Mouse (Mus musculus) limb, embryonic 14.5 days (tissue): Measurements from ENCODE around the gene Dip2b. TPM values are rescaled to one million over a fixed set of nuclear protein-coding genes. Genes with fewer than 3 reads are reported as not detected.
A peak's percentile ranks its signal among the peaks of the same experiment; 100 is the strongest.

Source experiments
- ATAC-seq: fragments of 200-750 bp; cut with Nextera tagmentation; 2 replicates; pipeline ENCODE4 v1.8.0; 2017; ENCODE audit warnings: low read depth, moderate number of reproducible peaks, moderate TSS enrichment; ENCODE audit not compliant: low FRiP score
- DNase-seq: peaks from one replicate; pipeline ENCODE4 v3.0.0-alpha.2; 2015; ENCODE audit warnings: low spot score
- H3K27ac ChIP-seq: fragments of 300-500 bp; sonication (generic); replicated peaks from 2 replicates; pipeline ENCODE4 v1.5.1; 2014; ENCODE audit warnings: low read depth, mild to moderate bottlenecking, low read length, moderate library complexity, mixed read lengths
- H3K27me3 ChIP-seq: fragments of 300-500 bp; sonication (generic); 2 replicates; pipeline ENCODE4 v1.6.1; 2014; ENCODE audit warnings: low read length, mixed read lengths; ENCODE audit not compliant: control insufficient read depth, insufficient read depth
- H3K36me3 ChIP-seq: fragments of 300-500 bp; sonication (generic); 2 replicates; pipeline ENCODE4 v1.6.1; 2014; ENCODE audit warnings: mild to moderate bottlenecking, low read length, moderate library complexity, mixed read lengths; ENCODE audit not compliant: control insufficient read depth, insufficient read depth
- H3K4me1 ChIP-seq: fragments of 300-500 bp; sonication (generic); 2 replicates; pipeline ENCODE4 v1.6.1; 2014; ENCODE audit warnings: antibody characterized with exemption, low read length, mixed read lengths; ENCODE audit not compliant: control insufficient read depth, insufficient read depth
- H3K4me2 ChIP-seq: fragments of 300-500 bp; sonication (generic); replicated peaks from 2 replicates; pipeline ENCODE4 v1.6.1; 2014; ENCODE audit warnings: low read depth, mild to moderate bottlenecking, low read length, moderate library complexity; ENCODE audit not compliant: severe bottlenecking
- H3K4me3 ChIP-seq: fragments of 300-500 bp; sonication (generic); replicated peaks from 2 replicates; pipeline ENCODE4 v1.5.1; 2014; ENCODE audit warnings: low read length
- H3K9ac ChIP-seq: fragments of 300-500 bp; sonication (generic); 2 replicates; pipeline ENCODE4 v1.6.1; 2014; ENCODE audit warnings: mild to moderate bottlenecking, low read depth, low read length, moderate library complexity; ENCODE audit not compliant: severe bottlenecking
- H3K9me3 ChIP-seq: fragments of 300-500 bp; sonication (generic); 2 replicates; pipeline ENCODE4 v1.6.1; 2016; ENCODE audit warnings: low read length; ENCODE audit not compliant: control insufficient read depth
- POLR2A ChIP-seq: fragments of 200-500 bp; IDR thresholded peaks from 2 replicates; pipeline ENCODE4 v1.8.0; 2012; ENCODE audit warnings: inconsistent platforms, mild to moderate bottlenecking, moderate library complexity, borderline replicate concordance; ENCODE audit not compliant: insufficient read depth, insufficient read length; ENCODE audit errors: extremely low read depth
- WGBS: fragments of 180-500 bp; shearing (Covaris S2); extraction: QIAGEN DNeasy Blood & Tissue Kit; methylation state at CpG from one replicate; pipeline ENCODE4 v1.1.7; 2014; 5-methylcytosine and 5-hydroxymethylcytosine counted together
- polyA plus RNA-seq, 2 experiments: library from polyadenylated mRNA; depleted of rRNA in 1 of 2; stranded (reverse) in 1 of 2; unstranded in 1 of 2; fragments of >200 nt; fragmentation: Nextera tagmentation in 1 of 2; extraction: Ambion mirVana in 1 of 2; gene quantifications; 2 replicates each; pipeline versions ENCODE4 v1.2.1 to v1.2.3; 2012 to 2014

Gene Dip2b
- polyA plus RNA-seq, 2 experiments: 13.0 to 15.0 TPM

- Histone ChIP-seq H3K27ac (no peak overlapping the region), H3K4me3 (no peak overlapping the region), H3K4me1 (peaks cover 19% of the 10 kb centered on the region; the same call in 1 of the 2 replicates), H3K9me3 (no peaks in the 10 kb centered on the region), H3K9ac (no peak overlapping the region), H3K27me3 (no peaks in the 10 kb centered on the region), H3K36me3 (no peaks in the 10 kb centered on the region), H3K4me2 (peak overlapping the region; percentile 86; the same call in 1 of the 2 replicates)
- DNase-seq: no peak
- 38% methylated on average over 14 of the region's 14 CpGs for WGBS
- no peak for TF ChIP-seq POLR2A
- ATAC-seq: no peak
Measured at GRCm38 (mm10) chr15:100040541-100041266, 2.2 kb downstream of the Dip2b start.

- TF ChIP-seq POLR2A: no peak
- H3K4me3 ChIP-seq: no peak overlapping the region
- H3K27ac ChIP-seq: no peak overlapping the region
- peak overlapping the region; percentile 15 for H3K4me2 ChIP-seq
- H3K36me3 ChIP-seq: 0 out of 2 replicates have a peak, but pooled peaks cover under 1% of the 10 kb centered on the region
- H3K9ac ChIP-seq: no peak overlapping the region
- no peaks in the 10 kb centered on the region for H3K9me3 ChIP-seq
- H3K4me1 ChIP-seq: peaks cover 21% of the 10 kb centered on the region; the same call in 1 of the 2 replicates
- ATAC-seq: no peak
- no peaks in the 10 kb centered on the region for H3K27me3 ChIP-seq
- no peak for DNase-seq
- 51% methylated on average over 10 of the region's 10 CpGs for WGBS
Measured at GRCm38 (mm10) chr15:100041267-100042047, 3.0 kb downstream of the Dip2b start.

- ATAC-seq (no peak), DNase-seq (no peak)
- TF ChIP-seq POLR2A: no peak
- WGBS: 75% methylated on average over 9 of the region's 9 CpGs
- Histone ChIP-seq H3K36me3 (peaks cover 7% of the 10 kb centered on the region), H3K9me3 (no peaks in the 10 kb centered on the region), H3K4me2 (no peak overlapping the region; the same call in 1 of the 2 replicates), H3K27me3 (no peaks in the 10 kb centered on the region), H3K4me3 (no peak overlapping the region), H3K9ac (no peak overlapping the region), H3K4me1 (peaks cover 21% of the 10 kb centered on the region; the same call in 1 of the 2 replicates), H3K27ac (no peak overlapping the region)
Measured at GRCm38 (mm10) chr15:100042048-100042400, 3.6 kb downstream of the Dip2b start.

- no peak overlapping the region for H3K4me3 ChIP-seq
- H3K27me3 ChIP-seq: no peaks in the 10 kb centered on the region
- peaks cover 15% of the 10 kb centered on the region for H3K36me3 ChIP-seq
- DNase-seq: no peak
- H3K4me2 ChIP-seq: no peak overlapping the region
- no peak overlapping the region for H3K9ac ChIP-seq
- WGBS: 54% methylated on average over 6 of the region's 6 CpGs
- peaks cover 15% of the 10 kb centered on the region; the same call in 1 of the 2 replicates for H3K4me1 ChIP-seq
- no peak for ATAC-seq
- TF ChIP-seq POLR2A: no peak
- H3K27ac ChIP-seq: no peak overlapping the region
- H3K9me3 ChIP-seq: no peaks in the 10 kb centered on the region
Measured at GRCm38 (mm10) chr15:100045576-100045975, 7.1 kb downstream of the Dip2b start.

GRCm38 (mm10) chr15:100049496-100050087 is 11.1 kb downstream of the Dip2b start:
- H3K27ac ChIP-seq: no peak overlapping the region
- H3K4me2 ChIP-seq: no peak overlapping the region
- DNase-seq (no peak), ATAC-seq (no peak)
- 88% methylated on average over 7 of the region's 7 CpGs for WGBS
- no peak for TF ChIP-seq POLR2A
- no peaks in the 10 kb centered on the region for H3K9me3 ChIP-seq
- H3K27me3 ChIP-seq: no peaks in the 10 kb centered on the region
- H3K4me3 ChIP-seq: no peak overlapping the region
- no peak overlapping the region for H3K9ac ChIP-seq
- peaks cover 15% of the 10 kb centered on the region for H3K36me3 ChIP-seq
- peaks cover 5% of the 10 kb centered on the region; the same call in 1 of the 2 replicates for H3K4me1 ChIP-seq
